Mouse (Mus musculus) heart, embryonic 14.5 days (tissue): ENCODE results near the gene 2900092C05Rik. TPM values are rescaled to one million over a fixed set of nuclear protein-coding genes. Genes with fewer than 3 reads are reported as not detected.

ENCODE experiments used
- ATAC-seq: fragments of 200-750 bp; cut with Nextera tagmentation; 2 replicates; pipeline ENCODE4 v1.8.0; 2017; ENCODE audit warnings: low read depth, moderate TSS enrichment; ENCODE audit not compliant: insufficient number of reproducible peaks, insufficient read depth, low FRiP score
- H3K27ac ChIP-seq, 2 experiments: fragments of 200-500 bp in 1 of 2; fragments of 300-500 bp in 1 of 2; sonication (generic) in 1 of 2; replicated peaks in 1 of 2; 2 replicates each; pipeline ENCODE4 v1.5.1; 2012 to 2014; ENCODE audit warnings: low read depth in 2 of 2, low read length in 2 of 2, control low read depth in 1 of 2, mild to moderate bottlenecking in 1 of 2, mixed read lengths in 1 of 2; ENCODE audit not compliant: control insufficient read depth in 1 of 2, insufficient read depth in 1 of 2
- H3K27me3 ChIP-seq: fragments of 300-500 bp; sonication (generic); 2 replicates; pipeline ENCODE4 v1.6.1; 2014; ENCODE audit warnings: mild to moderate bottlenecking, low read length, control low read depth; ENCODE audit not compliant: control insufficient read depth, insufficient read depth
- H3K36me3 ChIP-seq: fragments of 300-500 bp; sonication (generic); 2 replicates; pipeline ENCODE4 v1.6.1; 2014; ENCODE audit warnings: mild to moderate bottlenecking, control low read depth, low read length, mixed read lengths; ENCODE audit not compliant: control insufficient read depth, insufficient read depth
- H3K4me1 ChIP-seq, 2 experiments: fragments of 200-500 bp in 1 of 2; fragments of 300-500 bp in 1 of 2; sonication (generic) in 1 of 2; 2 replicates each; pipeline ENCODE4 v1.6.1; 2012 to 2014; ENCODE audit warnings: low read length in 2 of 2, control low read depth in 1 of 2, mixed read lengths in 1 of 2; ENCODE audit not compliant: control insufficient read depth in 2 of 2, insufficient read depth in 2 of 2
- H3K4me2 ChIP-seq: fragments of 300-500 bp; sonication (generic); 2 replicates; pipeline ENCODE4 v1.6.1; 2014; ENCODE audit warnings: mild to moderate bottlenecking, low read length
- H3K4me3 ChIP-seq, 2 experiments: fragments of 200-500 bp in 1 of 2; fragments of 300-500 bp in 1 of 2; sonication (generic) in 1 of 2; 2 replicates each; pipeline ENCODE4 v1.5.1; 2012 to 2014; ENCODE audit warnings: low read length in 2 of 2, mild to moderate bottlenecking in 2 of 2, control low read depth in 1 of 2, low read depth in 1 of 2, moderate library complexity in 1 of 2; ENCODE audit not compliant: control insufficient read depth in 1 of 2, insufficient read depth in 1 of 2
- H3K9ac ChIP-seq: fragments of 300-500 bp; sonication (generic); 2 replicates; pipeline ENCODE4 v1.6.1; 2014; ENCODE audit warnings: mild to moderate bottlenecking, low read length
- H3K9me3 ChIP-seq: fragments of 300-500 bp; sonication (generic); 2 replicates; pipeline ENCODE4 v1.6.1; 2016; ENCODE audit warnings: low read length, control low read depth; ENCODE audit not compliant: control insufficient read depth
- WGBS: fragments of 180-500 bp; shearing (Covaris S2); extraction: QIAGEN DNeasy Blood & Tissue Kit; methylation state at CpG from one replicate; pipeline ENCODE4 v1.1.7; 2014; 5-methylcytosine and 5-hydroxymethylcytosine counted together
- polyA plus RNA-seq: library from polyadenylated mRNA; unstranded; fragments of >200 nt; fragmentation: Nextera tagmentation; extraction: Ambion mirVana; gene quantifications from 2 replicates; pipeline ENCODE4 v1.2.1, GENCODE M21; 2014

Gene 2900092C05Rik
- polyA plus RNA-seq, 1 experiment from 2014 or later = not detected

- H3K27me3 ChIP-seq = no peaks in the 10 kb centered on the region
- no peak overlapping the region for H3K27ac ChIP-seq
- no peaks in the 10 kb centered on the region for H3K4me1 ChIP-seq
- H3K36me3 ChIP-seq = no peaks in the 10 kb centered on the region
- no peak for ATAC-seq
- no peak overlapping the region for H3K4me2 ChIP-seq
- no peak overlapping the region for H3K4me3 ChIP-seq
- H3K9ac ChIP-seq = no peak overlapping the region
- WGBS = 66% methylated on average over 1 of the region's 1 CpGs
- peaks cover 6% of the 10 kb centered on the region; the same call in 1 of the 2 replicates for H3K9me3 ChIP-seq
Measured at GRCm38 (mm10) chr7:12510913-12511312, 1.4 kb upstream of the 2900092C05Rik start.

Other genes with a start within 250 kb of the 2900092C05Rik start
- not detected in 2 replicates for gene Vmn1r81, start 244.2 kb upstream of the 2900092C05Rik start, polyA plus RNA-seq
- not detected in 2 replicates for gene Vmn1r82, start 212.1 kb upstream of the 2900092C05Rik start, polyA plus RNA-seq
- not detected in 2 replicates for gene Vmn1r83, start 183.0 kb upstream of the 2900092C05Rik start, polyA plus RNA-seq
- not detected in 2 replicates for gene Vmn1r84, start 143.2 kb upstream of the 2900092C05Rik start, polyA plus RNA-seq
- 3.0 and 3.9 TPM in 2 replicates for gene Zfp551, start 89.8 kb upstream of the 2900092C05Rik start, polyA plus RNA-seq
- gene Zfp606, start 34.2 kb upstream of the 2900092C05Rik start, polyA plus RNA-seq = 16.6 and 18.4 TPM in 2 replicates
- 0.01 TPM in 1 of 2 replicates, not detected in the other for gene Vmn2r53, start 96.3 kb downstream of the 2900092C05Rik start, polyA plus RNA-seq
- not detected in 2 replicates for gene Vmn2r54, start 127.8 kb downstream of the 2900092C05Rik start, polyA plus RNA-seq
- not detected in 2 replicates for gene Vmn2r55, start 172.5 kb downstream of the 2900092C05Rik start, polyA plus RNA-seq
- gene Vmn2r56, start 222.5 kb downstream of the 2900092C05Rik start, polyA plus RNA-seq = not detected in 2 replicates